Mouse (Mus musculus): Measurements from ENCODE around the gene Ireb2. TPM values are rescaled to one million over a fixed set of nuclear protein-coding genes. Genes with fewer than 3 reads are reported as not detected.
"Not testable (repeated sequence)": the region's sequence is repeated elsewhere in the genome, so short reads cannot be mapped to it uniquely, and the experiment has no call there.

Gene Ireb2
- polyA plus RNA-seq, 1 experiment from 2014 or later: 46.5 TPM

DNA sequence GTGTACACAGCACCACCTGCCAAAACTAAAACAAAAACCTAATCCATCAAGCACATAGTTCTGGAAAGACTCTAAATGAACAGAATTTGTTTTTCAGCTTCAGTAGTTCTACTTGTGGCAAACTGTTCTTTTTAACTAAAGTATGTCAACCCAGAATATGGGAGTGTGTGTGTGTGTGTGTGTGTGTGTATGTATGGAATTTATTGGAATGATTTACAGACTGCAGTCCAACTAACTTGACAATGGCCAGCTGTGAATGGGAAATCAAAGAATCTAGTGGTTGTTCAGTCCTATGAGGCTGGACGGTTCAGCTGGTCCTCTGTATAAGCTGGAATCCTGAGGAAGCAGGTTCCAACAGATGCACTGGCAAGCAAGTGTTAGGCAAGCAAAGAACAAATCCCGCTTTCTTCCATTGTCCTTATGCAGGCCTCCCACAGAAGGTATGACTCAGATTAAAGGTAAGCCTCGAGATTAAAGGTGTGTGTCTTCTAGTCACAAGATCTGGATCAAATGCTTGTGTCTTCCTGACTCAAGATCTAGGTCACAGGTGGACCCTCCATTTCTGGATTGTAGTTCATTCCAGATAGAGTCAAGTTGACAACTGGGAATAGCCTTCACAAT, 18.9 kb upstream of the Ireb2 start:
- Histone ChIP-seq H3K9me3 (no peaks in the 10 kb centered on the region), H3K27ac (no peak overlapping the region), H3K4me1 (replicated peaks) (no peaks in the 10 kb centered on the region), H3K27me3 (no peaks in the 10 kb centered on the region), H3K9ac (no peak overlapping the region), H3K4me2 (no peak overlapping the region), H3K4me3 (no peak overlapping the region), H3K36me3 (no peaks in the 10 kb centered on the region)
- no peak for ATAC-seq (ENCODE audit: low FRiP score)
- WGBS: 84% methylated on average over 3 of the region's 3 CpGs

DNA sequence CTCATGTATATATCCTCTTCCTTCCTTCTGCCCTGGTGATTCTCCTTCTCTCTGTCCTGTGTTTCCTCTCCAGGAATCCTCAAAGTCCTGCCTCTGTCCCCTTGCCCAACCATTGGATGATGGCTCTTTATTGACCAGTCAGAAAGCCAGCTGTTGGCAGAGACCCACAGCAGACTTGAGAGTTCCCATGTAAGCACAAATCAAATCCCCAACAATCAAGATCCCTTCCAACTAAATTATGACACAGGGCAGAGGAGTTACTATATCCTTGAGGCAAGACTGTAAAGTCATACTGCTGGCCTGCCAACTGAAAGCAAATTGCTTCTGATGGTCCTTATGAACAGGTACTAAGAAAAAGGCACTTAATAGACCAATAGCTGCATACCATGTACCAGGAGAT, 15.4 kb upstream of the Ireb2 start:
- no peak for ATAC-seq (ENCODE audit: low FRiP score)
- Histone ChIP-seq H3K4me2 (no peak overlapping the region), H3K4me3 (no peak overlapping the region), H3K4me1 (replicated peaks) (no peaks in the 10 kb centered on the region), H3K9ac (no peak overlapping the region), H3K27me3 (no peaks in the 10 kb centered on the region), H3K36me3 (no peaks in the 10 kb centered on the region), H3K27ac (no peak overlapping the region), H3K9me3 (no peaks in the 10 kb centered on the region)

- H3K27ac ChIP-seq; H3K4me1 ChIP-seq (replicated peaks); ATAC-seq (ENCODE audit: low FRiP score); H3K9ac ChIP-seq; H3K9me3 ChIP-seq; H3K36me3 ChIP-seq; H3K27me3 ChIP-seq; H3K4me3 ChIP-seq; H3K4me2 ChIP-seq: not testable (repeated sequence)
- WGBS: 75% methylated on average over 6 of the region's 6 CpGs
Measured at GRCm38 (mm10) chr9:54853036-54853435, 10.6 kb upstream of the Ireb2 start.

DNA sequence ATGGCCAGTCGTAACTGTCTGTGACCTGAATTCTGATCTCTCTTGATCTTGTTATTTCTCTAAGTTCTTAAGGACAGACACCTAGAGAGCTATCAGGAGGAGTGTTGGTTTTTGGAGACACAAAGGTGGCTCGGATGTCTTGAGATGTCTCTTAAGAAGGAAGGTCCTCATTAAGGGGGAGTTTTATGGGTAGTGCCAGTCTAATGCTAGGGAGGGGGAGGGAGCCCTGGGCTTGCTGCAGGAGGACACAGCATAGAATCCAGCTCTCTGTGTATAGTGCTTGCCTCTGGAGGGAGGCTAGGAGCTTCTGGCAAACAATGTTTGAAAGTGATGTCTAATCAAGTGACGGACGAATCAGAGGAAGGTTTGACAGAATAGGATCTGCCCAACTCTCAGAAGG, 10.0 kb upstream of the Ireb2 start:
- H3K27ac ChIP-seq: no peak overlapping the region
- H3K4me3 ChIP-seq: no peak overlapping the region
- no peaks in the 10 kb centered on the region for H3K27me3 ChIP-seq
- no peaks in the 10 kb centered on the region for H3K4me1 ChIP-seq (replicated peaks)
- no peaks in the 10 kb centered on the region for H3K9me3 ChIP-seq
- H3K9ac ChIP-seq: no peak overlapping the region
- no peak for ATAC-seq (ENCODE audit: low FRiP score)
- no peaks in the 10 kb centered on the region for H3K36me3 ChIP-seq
- no peak overlapping the region for H3K4me2 ChIP-seq
- 60% methylated on average over 4 of the region's 4 CpGs for WGBS

- 24% methylated on average over 6 of the region's 6 CpGs for WGBS
- ATAC-seq (ENCODE audit: low FRiP score): no peak
- no peaks in the 10 kb centered on the region for H3K27me3 ChIP-seq
- no peak overlapping the region for H3K9ac ChIP-seq
- H3K4me1 ChIP-seq (replicated peaks): no peaks in the 10 kb centered on the region
- no peak overlapping the region for H3K27ac ChIP-seq
- H3K4me3 ChIP-seq: no peak overlapping the region
- H3K36me3 ChIP-seq: no peaks in the 10 kb centered on the region
- H3K9me3 ChIP-seq: no peaks in the 10 kb centered on the region
- H3K4me2 ChIP-seq: no peak overlapping the region
Measured at GRCm38 (mm10) chr9:54855638-54856037, 8.0 kb upstream of the Ireb2 start.

DNA sequence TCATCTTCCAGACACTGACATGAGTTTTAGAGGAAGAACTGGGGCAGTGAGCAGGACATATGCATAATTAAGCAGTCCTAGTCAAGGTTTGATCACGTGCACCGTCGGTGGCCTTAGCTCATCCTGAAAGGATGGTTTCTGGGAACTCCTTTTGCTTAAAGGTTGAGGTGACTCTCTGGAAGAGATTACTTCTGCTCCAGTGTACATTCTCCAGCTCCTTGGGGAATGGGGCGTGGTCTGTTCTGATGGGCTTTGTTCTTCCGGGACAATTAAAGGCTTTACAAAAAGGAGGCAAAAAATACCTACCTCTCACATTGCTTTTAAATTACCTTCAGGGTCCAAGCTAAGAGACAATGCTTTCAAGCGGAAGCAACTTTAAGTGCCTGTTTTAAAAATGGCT, 7.5 kb upstream of the Ireb2 start:
- Histone ChIP-seq H3K9me3 (no peaks in the 10 kb centered on the region), H3K4me1 (replicated peaks) (no peaks in the 10 kb centered on the region), H3K9ac (no peak overlapping the region), H3K27me3 (no peaks in the 10 kb centered on the region), H3K36me3 (no peaks in the 10 kb centered on the region), H3K4me3 (no peak overlapping the region), H3K27ac (no peak overlapping the region), H3K4me2 (no peak overlapping the region)
- ATAC-seq (ENCODE audit: low FRiP score): no peak
- WGBS: 63% methylated on average over 6 of the region's 6 CpGs

DNA sequence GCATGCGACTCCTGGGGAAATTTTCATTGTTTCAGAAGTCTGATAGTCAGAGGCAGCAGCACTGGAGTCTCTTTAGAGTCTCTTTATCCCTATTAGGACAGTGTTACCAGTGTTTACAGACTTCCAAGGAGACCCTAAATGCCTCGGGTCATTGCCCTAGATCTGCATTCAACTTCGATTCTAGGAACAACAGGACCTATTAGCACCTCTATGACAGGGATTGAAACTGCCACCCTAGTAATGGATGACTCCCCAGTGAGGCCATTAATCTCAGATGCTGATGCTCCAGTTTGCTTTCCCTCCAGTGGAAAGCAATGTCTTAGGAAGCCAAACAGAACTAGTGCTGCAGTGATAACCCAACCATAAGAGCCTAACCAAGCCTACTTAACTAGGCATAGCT, 6.1 kb upstream of the Ireb2 start:
- Histone ChIP-seq H3K9me3 (no peaks in the 10 kb centered on the region), H3K4me3 (no peak overlapping the region), H3K36me3 (no peaks in the 10 kb centered on the region), H3K27ac (no peak overlapping the region), H3K4me1 (replicated peaks) (peaks cover under 1% of the 10 kb centered on the region; the same call in 1 of the 2 replicates), H3K4me2 (no peak overlapping the region), H3K27me3 (no peaks in the 10 kb centered on the region), H3K9ac (no peak overlapping the region)
- 20% methylated on average over 3 of the region's 3 CpGs for WGBS
- ATAC-seq (ENCODE audit: low FRiP score): no peak

DNA sequence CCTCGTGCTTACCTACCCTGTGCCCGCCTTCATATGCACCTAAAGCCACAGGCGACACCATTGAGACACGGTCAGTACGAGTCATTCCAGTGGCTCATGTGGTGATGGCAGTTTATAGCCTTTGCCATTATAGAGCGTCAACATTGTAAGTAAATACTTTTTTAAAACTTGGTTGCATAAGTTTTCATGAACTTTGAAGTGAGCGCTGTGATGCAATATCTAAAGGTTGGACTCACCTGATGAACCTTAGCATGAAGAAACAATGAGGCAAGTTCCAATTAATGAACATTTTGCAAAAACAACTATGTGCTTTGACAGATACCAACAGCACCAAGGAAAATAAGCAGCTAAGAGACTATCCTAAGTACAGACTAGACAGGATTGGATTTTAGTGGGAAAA, 3.1 kb upstream of the Ireb2 start:
- H3K4me1 ChIP-seq (replicated peaks): peaks cover 18% of the 10 kb centered on the region
- peaks cover 2% of the 10 kb centered on the region for H3K36me3 ChIP-seq
- H3K27ac ChIP-seq: no peak overlapping the region
- H3K27me3 ChIP-seq: no peaks in the 10 kb centered on the region
- H3K9ac ChIP-seq: no peak overlapping the region
- no peak overlapping the region for H3K4me3 ChIP-seq
- no peak overlapping the region for H3K4me2 ChIP-seq
- ATAC-seq (ENCODE audit: low FRiP score): no peak
- no peaks in the 10 kb centered on the region for H3K9me3 ChIP-seq
- WGBS: 87% methylated on average over 7 of the region's 7 CpGs

- Histone ChIP-seq H3K9ac (no peak overlapping the region), H3K27ac (no peak overlapping the region), H3K4me3 (no peak overlapping the region), H3K9me3 (no peaks in the 10 kb centered on the region), H3K4me1 (replicated peaks) (no peaks in the 10 kb centered on the region), H3K36me3 (peaks cover 35% of the 10 kb centered on the region), H3K27me3 (no peaks in the 10 kb centered on the region), H3K4me2 (no peak overlapping the region)
- no peak for ATAC-seq (ENCODE audit: low FRiP score)
- WGBS: 96% methylated on average over 1 of the region's 1 CpGs
Measured at GRCm38 (mm10) chr9:54878759-54879158, 15.2 kb downstream of the Ireb2 start.

DNA sequence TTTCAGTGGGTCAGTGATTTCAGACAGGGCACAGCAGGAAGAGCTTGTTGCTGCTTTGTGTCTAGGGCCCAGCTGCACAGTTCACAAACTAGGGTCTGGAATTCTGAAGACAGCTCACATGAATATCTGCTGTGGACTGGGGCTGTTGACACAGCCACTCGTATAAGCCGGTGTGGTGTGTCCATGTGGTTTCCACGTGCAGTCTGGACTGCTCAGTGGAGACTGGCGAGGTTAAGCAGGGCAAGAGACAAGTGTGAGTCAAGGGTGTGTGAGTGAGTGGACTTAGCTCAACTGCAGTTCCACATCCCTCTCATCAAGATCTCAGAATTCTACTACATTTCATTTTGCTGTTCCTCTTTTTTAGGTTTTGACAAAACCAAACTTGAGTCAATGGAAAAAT, 28.5 kb downstream of the Ireb2 start:
- WGBS: 87% methylated on average over 4 of the region's 4 CpGs
- Histone ChIP-seq H3K9ac (no peak overlapping the region), H3K36me3 (peaks cover 47% of the 10 kb centered on the region)

DNA sequence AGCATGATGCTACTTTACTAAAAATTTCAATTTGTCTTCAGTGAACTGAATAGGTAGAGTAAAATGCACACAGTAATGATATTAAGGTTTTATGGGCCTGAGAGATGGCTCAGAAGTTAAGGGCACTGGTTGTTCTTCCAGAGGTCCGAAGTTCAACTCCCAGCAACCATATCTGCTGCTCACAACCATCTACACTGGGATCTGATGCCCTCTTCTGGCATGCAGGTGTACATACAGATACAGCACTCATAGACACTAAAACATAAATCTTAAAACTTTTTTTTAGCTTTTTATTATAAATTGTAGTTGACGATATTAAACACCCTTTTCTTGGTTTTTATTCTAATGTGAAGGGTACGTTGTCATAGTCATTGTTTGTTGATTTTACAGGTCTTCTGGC, 33.5 kb downstream of the Ireb2 start:
- Histone ChIP-seq H3K4me2 (no peak overlapping the region), H3K36me3 (peaks cover 55% of the 10 kb centered on the region), H3K9ac (no peak overlapping the region), H3K27me3 (no peaks in the 10 kb centered on the region), H3K4me3 (no peak overlapping the region), H3K27ac (no peak overlapping the region), H3K4me1 (replicated peaks) (no peaks in the 10 kb centered on the region), H3K9me3 (no peaks in the 10 kb centered on the region)
- 91% methylated on average over 3 of the region's 3 CpGs for WGBS
- no peak for ATAC-seq (ENCODE audit: low FRiP score)

More for the DNA sequence above, 28.5 kb downstream of the Ireb2 start:
- Histone ChIP-seq H3K4me3 (no peak overlapping the region), H3K4me2 (no peak overlapping the region), H3K9me3 (no peaks in the 10 kb centered on the region), H3K27me3 (no peaks in the 10 kb centered on the region), H3K27ac (no peak overlapping the region), H3K4me1 (replicated peaks) (no peaks in the 10 kb centered on the region)
- no peak for ATAC-seq (ENCODE audit: low FRiP score)

- Histone ChIP-seq H3K27me3 (no peaks in the 10 kb centered on the region), H3K4me2 (no peak overlapping the region), H3K9ac (no peak overlapping the region), H3K36me3 (peaks cover 62% of the 10 kb centered on the region), H3K4me1 (replicated peaks) (no peaks in the 10 kb centered on the region), H3K4me3 (no peak overlapping the region), H3K27ac (no peak overlapping the region), H3K9me3 (no peaks in the 10 kb centered on the region)
- WGBS: 94% methylated on average over 5 of the region's 5 CpGs
- ATAC-seq (ENCODE audit: low FRiP score): no peak
Measured at GRCm38 (mm10) chr9:54909446-54909845, 45.9 kb downstream of the Ireb2 start.

GRCm38 (mm10) chr9:54915576-54915975, 52.0 kb downstream of the Ireb2 start:
- peaks cover 10% of the 10 kb centered on the region; the same call in 1 of the 2 replicates for H3K36me3 ChIP-seq
- no peak overlapping the region for H3K4me2 ChIP-seq
- 75% methylated on average over 7 of the region's 7 CpGs for WGBS
- H3K9me3 ChIP-seq: no peaks in the 10 kb centered on the region
- H3K4me3 ChIP-seq: no peak overlapping the region
- H3K27me3 ChIP-seq: no peaks in the 10 kb centered on the region
- ATAC-seq (ENCODE audit: low FRiP score): no peak
- no peak overlapping the region for H3K27ac ChIP-seq
- peaks cover 12% of the 10 kb centered on the region for H3K4me1 ChIP-seq (replicated peaks)
- no peak overlapping the region for H3K9ac ChIP-seq

Data from hindbrain, embryonic 13.5 days (tissue).